Mouse (Mus musculus) G1E (cell line): ENCODE measurements around the gene Tspan33. TPM values are rescaled to one million over a fixed set of nuclear protein-coding genes. Genes with fewer than 3 reads are reported as not detected.

Experiments
- ATAC-seq: 2 replicates; pipeline ENCODE4 v1.8.0; 2016; ENCODE audit warnings: mild to moderate bottlenecking; ENCODE audit not compliant: insufficient number of reproducible peaks, poor library complexity, low FRiP score, severe bottlenecking; ENCODE audit errors: extremely low read depth
- DNase-seq: peaks from one replicate; pipeline ENCODE4 v3.0.0; 2012; ENCODE audit warnings: low spot score
- H3K27me3 ChIP-seq: 2 replicates; pipeline ENCODE4 v1.6.1; 2012; ENCODE audit warnings: mild to moderate bottlenecking, low read length, inconsistent platforms; ENCODE audit not compliant: insufficient read depth
- H3K36me3 ChIP-seq: replicated peaks from 2 replicates; pipeline ENCODE3; 2012; ENCODE audit warnings: mild to moderate bottlenecking, inconsistent platforms
- H3K4me1 ChIP-seq: 2 replicates; pipeline ENCODE4 v1.6.1; 2012; ENCODE audit warnings: low read depth, low read length, inconsistent platforms, mixed read lengths; ENCODE audit not compliant: insufficient read depth
- H3K4me3 ChIP-seq: 2 replicates; pipeline ENCODE4 v1.5.1; 2012; ENCODE audit warnings: low read depth, mild to moderate bottlenecking, inconsistent platforms, low read length, moderate library complexity, mixed read lengths
- H3K9me3 ChIP-seq: replicated peaks from 2 replicates; pipeline ENCODE4 v1.6.1; 2012; ENCODE audit warnings: inconsistent platforms
- CTCF ChIP-seq: IDR thresholded peaks from 2 replicates; pipeline ENCODE4 v1.5.1; 2012; ENCODE audit warnings: low read depth, low read length, inconsistent platforms, mixed read lengths
- GATA1 ChIP-seq: IDR thresholded peaks from 2 replicates; pipeline ENCODE4 v1.6.1; 2012; ENCODE audit warnings: borderline replicate concordance, low read length, inconsistent platforms, mixed read lengths
- GATA2 ChIP-seq: IDR thresholded peaks from 2 replicates; pipeline ENCODE4 v1.6.1; 2012; ENCODE audit warnings: low read depth, low read length, inconsistent platforms, borderline replicate concordance
- POLR2AphosphoS5 ChIP-seq: IDR thresholded peaks from 2 replicates; pipeline ENCODE4 v1.6.1; 2012; ENCODE audit warnings: low read depth, low read length, inconsistent platforms; ENCODE audit not compliant: insufficient replicate concordance
- TAL1 ChIP-seq: conservative IDR thresholded peaks from 2 replicates; pipeline ENCODE4 v1.6.1; 2012; ENCODE audit warnings: low read depth, low read length, inconsistent platforms, mixed read lengths
- polyA plus RNA-seq: library from polyadenylated mRNA; stranded (reverse); fragments of >175 nt; gene quantifications from 2 replicates; pipeline ENCODE4 v1.2.3, GENCODE M21; 2012
- total RNA-seq, 2 experiments: library from RNA; stranded (forward) in 1 of 2; stranded (reverse) in 1 of 2; fragments of 200-1000 nt in 1 of 2; fragments of >200 nt in 1 of 2; fragmentation: Nextera tagmentation in 1 of 2; gene quantifications; 2 replicates each; pipeline ENCODE4 v1.2.3; 2014 to 2017

Gene Tspan33
- total and polyA plus RNA-seq, 3 experiments = 33.2 to 80.8 (median 33.9) TPM

- DNase-seq = no peak
- peaks cover 64% of the 10 kb centered on the region for H3K36me3 ChIP-seq
- no peak overlapping the region for H3K4me3 ChIP-seq
- no peaks in the 10 kb centered on the region for H3K27me3 ChIP-seq
- TF ChIP-seq GATA2 (no peak), POLR2AphosphoS5 (no peak), CTCF (no peak), TAL1 (no peak), GATA1 (no peak)
- ATAC-seq = no peak
- H3K9me3 ChIP-seq = no peaks in the 10 kb centered on the region
- peaks cover 85% of the 10 kb centered on the region for H3K4me1 ChIP-seq
Observed at GRCm38 (mm10) chr6:29704143-29704542, 10.1 kb downstream of the Tspan33 start.

GRCm38 (mm10) chr6:29707902-29708301 is 13.9 kb downstream of the Tspan33 start:
- TF ChIP-seq POLR2AphosphoS5 (no peak), CTCF (no peak), TAL1 (no peak), GATA1 (no peak), GATA2 (no peak)
- peaks cover 80% of the 10 kb centered on the region for H3K4me1 ChIP-seq
- no peaks in the 10 kb centered on the region for H3K27me3 ChIP-seq
- ATAC-seq (no peak), DNase-seq (no peak)
- no peaks in the 10 kb centered on the region for H3K9me3 ChIP-seq
- H3K36me3 ChIP-seq = peaks cover 89% of the 10 kb centered on the region
- H3K4me3 ChIP-seq = no peak overlapping the region

- Histone ChIP-seq H3K9me3 (no peaks in the 10 kb centered on the region), H3K4me1 (peaks cover 48% of the 10 kb centered on the region), H3K27me3 (no peaks in the 10 kb centered on the region), H3K4me3 (no peak overlapping the region), H3K36me3 (peaks cover 88% of the 10 kb centered on the region)
- no peak for ATAC-seq
- TF ChIP-seq GATA2 (no peak), CTCF (no peak), TAL1 (no peak), POLR2AphosphoS5 (no peak), GATA1 (no peak)
- no peak for DNase-seq
Observed at GRCm38 (mm10) chr6:29711318-29711717, 17.3 kb downstream of the Tspan33 start.

- DNase-seq (no peak), ATAC-seq (no peak)
- Histone ChIP-seq H3K4me1 (peaks cover 46% of the 10 kb centered on the region), H3K4me3 (no peak overlapping the region), H3K27me3 (no peaks in the 10 kb centered on the region), H3K36me3 (peaks cover 89% of the 10 kb centered on the region), H3K9me3 (no peaks in the 10 kb centered on the region)
- TF ChIP-seq GATA2 (no peak), CTCF (peak; percentile 72)
Observed at GRCm38 (mm10) chr6:29712011-29712584, 18.1 kb downstream of the Tspan33 start.

GRCm38 (mm10) chr6:29716624-29717365 is 22.8 kb downstream of the Tspan33 start:
- Histone ChIP-seq H3K36me3 (peaks cover 85% of the 10 kb centered on the region), H3K4me1 (peaks cover 29% of the 10 kb centered on the region), H3K4me3 (no peak overlapping the region), H3K27me3 (no peaks in the 10 kb centered on the region), H3K9me3 (no peaks in the 10 kb centered on the region)
- ATAC-seq (no peak), DNase-seq (no peak)
- TF ChIP-seq GATA2 = no peak
- no peak for TF ChIP-seq CTCF
- TF ChIP-seq POLR2AphosphoS5 = no peak
- no peak for TF ChIP-seq TAL1
- no peak for TF ChIP-seq GATA1

- Histone ChIP-seq H3K9me3 (no peaks in the 10 kb centered on the region), H3K4me1 (peaks cover 24% of the 10 kb centered on the region), H3K27me3 (no peaks in the 10 kb centered on the region), H3K36me3 (peaks cover 79% of the 10 kb centered on the region), H3K4me3 (no peak overlapping the region)
- no peak for ATAC-seq
- DNase-seq = no peak
- TF ChIP-seq POLR2AphosphoS5 (no peak), CTCF (no peak), TAL1 (no peak)
Observed at GRCm38 (mm10) chr6:29717541-29717940, 23.5 kb downstream of the Tspan33 start.
